Mouse (Mus musculus): ENCODE data around the gene Ift140.

DNA sequence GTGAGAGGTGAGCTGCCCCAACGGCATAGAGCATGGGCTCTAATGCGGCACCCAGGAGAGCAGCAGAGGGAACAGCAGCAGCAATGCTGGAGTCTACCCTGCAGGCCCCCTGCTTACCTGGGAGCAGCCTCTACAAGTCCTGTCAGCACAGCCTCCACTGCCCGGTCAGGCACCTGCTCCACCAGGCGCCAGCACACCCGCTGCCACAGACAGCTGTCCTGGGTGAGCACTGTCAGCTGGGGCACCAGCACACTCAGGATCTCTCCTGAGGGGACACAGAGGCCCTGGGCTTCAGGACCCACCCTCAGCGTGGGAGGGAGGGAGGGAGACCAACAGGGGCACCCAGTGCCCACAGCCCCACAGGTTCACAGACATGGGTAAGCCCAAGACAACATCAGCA is 94.7 kb downstream of the Ift140 start:
- TF ChIP-seq TAL1 (IDR thresholded peaks at IDR 0.05; ENCODE audit: low read length) (no peak), GATA1 (IDR thresholded peaks at IDR 0.05; ENCODE audit: low read length) (no peak)
